Mouse (Mus musculus): ENCODE results near the gene Syt14.

- TF ChIP-seq POLR2A (IDR thresholded peaks at IDR 0.05; ENCODE audit: low read depth, low read length) (no peak), CTCF (conservative IDR thresholded peaks at IDR 0.05; ENCODE audit: insufficient read depth, insufficient read length, low read depth, low read length) (no peak)
These were observed 41.2 kb downstream of the Syt14 start for GRCm38 (mm10) chr1:192994179-192994873.
